Mouse (Mus musculus): Measurements from ENCODE around the gene Rhbg. TPM values are rescaled to one million over a fixed set of nuclear protein-coding genes. Genes with fewer than 3 reads are reported as not detected.

The Rhbg gene
- polyA plus RNA-seq, 1 experiment from 2014 or later: 0.21 TPM

- Histone ChIP-seq H3K27me3 (ENCODE audit: control insufficient read depth, insufficient read depth, low read length) (peaks cover 90% of the 10 kb centered on the region), H3K4me2 (ENCODE audit: low read depth, low read length) (no peak overlapping the region), H3K9me3 (replicated peaks; ENCODE audit: control insufficient read depth, low read length) (no peaks in the 10 kb centered on the region), H3K36me3 (ENCODE audit: control insufficient read depth, insufficient read depth) (no peaks in the 10 kb centered on the region), H3K27ac (ENCODE audit: low read length) (no peak overlapping the region), H3K4me1 (ENCODE audit: control insufficient read depth, insufficient read depth, low read length) (peaks cover 7% of the 10 kb centered on the region; the same call in 1 of the 2 replicates), H3K4me3 (ENCODE audit: low read length) (no peak overlapping the region), H3K9ac (ENCODE audit: low read length) (no peak overlapping the region)
- WGBS: 15% methylated on average over 5 of the region's 5 CpGs
- ATAC-seq (replicated peaks; ENCODE audit: extremely low read depth, insufficient read depth, low FRiP score): no peak
These were observed 51.1 kb downstream of the Rhbg start for GRCm38 (mm10) chr3:88203456-88203855.

GRCm38 (mm10) chr3:88202986-88203385 is 51.5 kb downstream of the Rhbg start:
- Histone ChIP-seq H3K4me1 (ENCODE audit: control insufficient read depth, insufficient read depth, low read length) (peaks cover 7% of the 10 kb centered on the region; the same call in 1 of the 2 replicates), H3K4me3 (ENCODE audit: low read length) (no peak overlapping the region), H3K9me3 (replicated peaks; ENCODE audit: control insufficient read depth, low read length) (no peaks in the 10 kb centered on the region), H3K4me2 (ENCODE audit: low read depth, low read length) (no peak overlapping the region), H3K36me3 (ENCODE audit: control insufficient read depth, insufficient read depth) (no peaks in the 10 kb centered on the region), H3K27ac (ENCODE audit: low read length) (no peak overlapping the region), H3K9ac (ENCODE audit: low read length) (no peak overlapping the region), H3K27me3 (ENCODE audit: control insufficient read depth, insufficient read depth, low read length) (peaks cover 90% of the 10 kb centered on the region)
- no peak for ATAC-seq (replicated peaks; ENCODE audit: extremely low read depth, insufficient read depth, low FRiP score)
- 7% methylated on average over 6 of the region's 6 CpGs for WGBS

GRCm38 (mm10) chr3:88201640-88202039 is 52.9 kb downstream of the Rhbg start:
- Histone ChIP-seq H3K9me3 (replicated peaks; ENCODE audit: control insufficient read depth, low read length) (no peaks in the 10 kb centered on the region), H3K4me3 (ENCODE audit: low read length) (no peak overlapping the region), H3K36me3 (ENCODE audit: control insufficient read depth, insufficient read depth) (no peaks in the 10 kb centered on the region), H3K4me1 (ENCODE audit: control insufficient read depth, insufficient read depth, low read length) (peaks cover 7% of the 10 kb centered on the region; the same call in 1 of the 2 replicates), H3K4me2 (ENCODE audit: low read depth, low read length) (no peak overlapping the region), H3K9ac (ENCODE audit: low read length) (no peak overlapping the region), H3K27ac (ENCODE audit: low read length) (no peak overlapping the region), H3K27me3 (ENCODE audit: control insufficient read depth, insufficient read depth, low read length) (peaks cover 91% of the 10 kb centered on the region)
- WGBS: 19% methylated on average over 5 of the region's 5 CpGs
- ATAC-seq (replicated peaks; ENCODE audit: extremely low read depth, insufficient read depth, low FRiP score): no peak

- Histone ChIP-seq H3K27me3 (ENCODE audit: control insufficient read depth, insufficient read depth, low read length) (peaks cover 87% of the 10 kb centered on the region), H3K27ac (ENCODE audit: low read length) (no peak overlapping the region), H3K9ac (ENCODE audit: low read length) (peak overlapping the region; percentile 3; the same call in 1 of the 2 replicates), H3K4me1 (ENCODE audit: control insufficient read depth, insufficient read depth, low read length) (peaks cover 7% of the 10 kb centered on the region; the same call in 1 of the 2 replicates), H3K9me3 (replicated peaks; ENCODE audit: control insufficient read depth, low read length) (no peaks in the 10 kb centered on the region), H3K4me2 (ENCODE audit: low read depth, low read length) (peak overlapping the region; percentile 49), H3K36me3 (ENCODE audit: control insufficient read depth, insufficient read depth) (no peaks in the 10 kb centered on the region), H3K4me3 (ENCODE audit: low read length) (peak overlapping the region; percentile 28)
- under 1% methylated on average over 37 of the region's 37 CpGs for WGBS
- no peak for ATAC-seq (replicated peaks; ENCODE audit: extremely low read depth, insufficient read depth, low FRiP score)
These were observed 53.6 kb downstream of the Rhbg start for GRCm38 (mm10) chr3:88200972-88201330.

GRCm38 (mm10) chr3:88200161-88200971 is 54.1 kb downstream of the Rhbg start:
- WGBS: 1% methylated on average over 55 of the region's 61 CpGs
- peak overlapping the region; percentile 7; the same call in 1 of the 2 replicates for H3K9ac ChIP-seq (ENCODE audit: low read length)

GRCm38 (mm10) chr3:88199541-88200110 is 54.9 kb downstream of the Rhbg start:
- Histone ChIP-seq H3K27ac (ENCODE audit: low read length) (no peak overlapping the region), H3K9ac (ENCODE audit: low read length) (no peak overlapping the region), H3K9me3 (replicated peaks; ENCODE audit: control insufficient read depth, low read length) (no peaks in the 10 kb centered on the region), H3K4me3 (ENCODE audit: low read length) (no peak overlapping the region), H3K4me2 (ENCODE audit: low read depth, low read length) (no peak overlapping the region), H3K4me1 (ENCODE audit: control insufficient read depth, insufficient read depth, low read length) (peaks cover 7% of the 10 kb centered on the region; the same call in 1 of the 2 replicates), H3K27me3 (ENCODE audit: control insufficient read depth, insufficient read depth, low read length) (peaks cover 81% of the 10 kb centered on the region), H3K36me3 (ENCODE audit: control insufficient read depth, insufficient read depth) (no peaks in the 10 kb centered on the region)
- 54% methylated on average over 2 of the region's 2 CpGs for whole genome bisulfite sequencing
- ATAC-seq (replicated peaks; ENCODE audit: extremely low read depth, insufficient read depth, low FRiP score): no peak

More at GRCm38 (mm10) chr3:88200161-88200971, 54.1 kb downstream of the Rhbg start:
- Histone ChIP-seq H3K27me3 (ENCODE audit: control insufficient read depth, insufficient read depth, low read length) (peaks cover 84% of the 10 kb centered on the region), H3K4me2 (ENCODE audit: low read depth, low read length) (peak overlapping the region; percentile 49), H3K4me1 (ENCODE audit: control insufficient read depth, insufficient read depth, low read length) (peaks cover 7% of the 10 kb centered on the region; the same call in 1 of the 2 replicates), H3K9me3 (replicated peaks; ENCODE audit: control insufficient read depth, low read length) (no peaks in the 10 kb centered on the region), H3K36me3 (ENCODE audit: control insufficient read depth, insufficient read depth) (no peaks in the 10 kb centered on the region), H3K27ac (ENCODE audit: low read length) (no peak overlapping the region), H3K4me3 (ENCODE audit: low read length) (peak overlapping the region; percentile 28)
- ATAC-seq (replicated peaks; ENCODE audit: extremely low read depth, insufficient read depth, low FRiP score): no peak

- H3K4me3 ChIP-seq (ENCODE audit: low read length): no peak overlapping the region
- no peak for ATAC-seq (replicated peaks; ENCODE audit: extremely low read depth, insufficient read depth, low FRiP score)
- no peaks in the 10 kb centered on the region for H3K36me3 ChIP-seq (ENCODE audit: control insufficient read depth, insufficient read depth)
- peaks cover 7% of the 10 kb centered on the region; the same call in 1 of the 2 replicates for H3K4me1 ChIP-seq (ENCODE audit: control insufficient read depth, insufficient read depth, low read length)
- H3K9me3 ChIP-seq (replicated peaks; ENCODE audit: control insufficient read depth, low read length): 0 out of 2 replicates have a peak, but pooled peaks cover 2% of the 10 kb centered on the region
- H3K27ac ChIP-seq (ENCODE audit: low read length): no peak overlapping the region
- peaks cover 78% of the 10 kb centered on the region for H3K27me3 ChIP-seq (ENCODE audit: control insufficient read depth, insufficient read depth, low read length)
- H3K4me2 ChIP-seq (ENCODE audit: low read depth, low read length): no peak overlapping the region
- WGBS: 5% methylated on average over 9 of the region's 9 CpGs
- H3K9ac ChIP-seq (ENCODE audit: low read length): no peak overlapping the region
These were observed 55.9 kb downstream of the Rhbg start for GRCm38 (mm10) chr3:88198505-88199020.

GRCm38 (mm10) chr3:88197741-88198504 is 56.6 kb downstream of the Rhbg start:
- Histone ChIP-seq H3K9ac (ENCODE audit: low read length) (no peak overlapping the region), H3K27ac (ENCODE audit: low read length) (no peak overlapping the region), H3K36me3 (ENCODE audit: control insufficient read depth, insufficient read depth) (no peaks in the 10 kb centered on the region), H3K4me2 (ENCODE audit: low read depth, low read length) (no peak overlapping the region), H3K4me1 (ENCODE audit: control insufficient read depth, insufficient read depth, low read length) (peaks cover 7% of the 10 kb centered on the region; the same call in 1 of the 2 replicates), H3K9me3 (replicated peaks; ENCODE audit: control insufficient read depth, low read length) (0 out of 2 replicates have a peak, but pooled peaks cover 2% of the 10 kb centered on the region), H3K27me3 (ENCODE audit: control insufficient read depth, insufficient read depth, low read length) (peaks cover 75% of the 10 kb centered on the region), H3K4me3 (ENCODE audit: low read length) (no peak overlapping the region)
- no peak for ATAC-seq (replicated peaks; ENCODE audit: extremely low read depth, insufficient read depth, low FRiP score)
- 12% methylated on average over 10 of the region's 10 CpGs for WGBS
